In genomic region chr5:107725435-107726261, GRCm38 (mm10) we compare ENCODE assay signal across 8 mouse cellular contexts. TPM values are rescaled to one million over a fixed set of nuclear protein-coding genes. Genes with fewer than 3 reads are reported as not detected.
DNase-seq lines count a peak whose midpoint lies in the region; ATAC-seq lines count a peak whose summit lies in the region.

TSS of gene Gfi1 (minus strand) at chr5:107726036.

- peak; percentile 23 for DNase-seq in gastrocnemius, postnatal 10 days
- no peak for DNase-seq in gastrocnemius, postnatal 36 days
- DNase-seq in c-Kit-positive CD71-negative TER-119-negative erythroid progenitor cells, embryonic 14.5 days (ENCODE audit: low read depth) = peak; percentile 31
- DNase-seq in heart, postnatal 10 days = peak; percentile 24 to 39
- DNase-seq in liver, embryonic 11.5 days (ENCODE audit: low spot score) = peak; percentile 58
- DNase-seq in natural killer cell, adult 2 months (ENCODE audit: low spot score in 2 of 2) = peak; percentile 63 to 86
- peak; percentile 78 to 85 for DNase-seq in thymus, postnatal 10 days (ENCODE audit: low spot score in 2 of 2)
- no peak for DNase-seq in frontal cortex, postnatal 25 days (ENCODE audit: low spot score in 2 of 2)

- 1% methylated on average over 41 of the region's 41 CpGs for WGBS in liver, embryonic 11.5 days

- no peaks in the 10 kb centered on the region for H3K9me3 ChIP-seq in liver, embryonic 11.5 days (ENCODE audit: control insufficient read depth, low read length)

- peak within 1 kb of the TSS; percentile 39 for H3K4me3 ChIP-seq in liver, embryonic 11.5 days (ENCODE audit: low read depth, low read length)

- intact Hi-C loops in gastrocnemius, postnatal 36 days (cut with DNase I) = no loop called here
- intact Hi-C loops in heart, postnatal 10 days (cut with DNase I) = no loop called here

- no peaks in the 10 kb centered on the region for H3K36me3 ChIP-seq in liver, embryonic 11.5 days (ENCODE audit: control insufficient read depth, insufficient read depth, low read length)

- peaks cover 87% of the 10 kb centered on the region for H3K27me3 ChIP-seq in liver, embryonic 11.5 days (replicated peaks; ENCODE audit: control insufficient read depth, insufficient read depth, low read length)

- no peak within 1 kb of the TSS for H3K9ac ChIP-seq in liver, embryonic 11.5 days (ENCODE audit: low read depth, low read length)

- H3K27ac ChIP-seq in liver, embryonic 11.5 days (ENCODE audit: low read depth, low read length) = no peak within 1 kb of the TSS

- peak within 1 kb of the TSS; percentile 61 for H3K4me2 ChIP-seq in liver, embryonic 11.5 days

- H3K4me1 ChIP-seq in liver, embryonic 11.5 days (replicated peaks; ENCODE audit: control insufficient read depth, insufficient read depth, low read length) = peaks cover 30% of the 10 kb centered on the region

- ATAC-seq in liver, embryonic 11.5 days (replicated peaks; ENCODE audit: low FRiP score) = 0 out of 2 replicates have a peak, but pooled peaks have one; percentile 1

RNA-seq across cellular contexts. Expression of gene Gfi1, which starts in this region (rescaled TPM):
- total RNA-seq in gastrocnemius, postnatal 10 days (2021) = under 1 TPM; 0.12 to 0.25 TPM
- total RNA-seq in gastrocnemius, postnatal 36 days (2021) = under 1 TPM in 1 of 2 experiments, not detected in 1; 0.54 TPM
- total RNA-seq in heart, postnatal 10 days (2021) = under 1 TPM; 0.25 to 0.41 TPM
- polyA plus RNA-seq in liver, embryonic 11.5 days (2014; fragmentation: Nextera tagmentation; extraction: Ambion mirVana) = 0.22 and 0.30 TPM in 2 replicates

Comparison
In these comparisons a context has a peak if more than half of its experiments do, and no peak if none do; other contexts are left out.
1. Peak in DNase-seq in gastrocnemius, postnatal 10 days; RNA of the gene not detected or under 1 TPM.
2. Peak in DNase-seq in heart, postnatal 10 days; RNA of the gene not detected or under 1 TPM.
3. Peak in DNase-seq, ATAC-seq, H3K4me3 ChIP-seq and H3K4me2 ChIP-seq in liver, embryonic 11.5 days; RNA of the gene not detected or under 1 TPM.
4. DNase-seq: peak in c-Kit-positive CD71-negative TER-119-negative erythroid progenitor cells, embryonic 14.5 days (single experiment), natural killer cell, adult 2 months (2 of 2) and thymus, postnatal 10 days (2 of 2); none in gastrocnemius, postnatal 36 days (0 of 2) and frontal cortex, postnatal 25 days (0 of 2).